Mouse (Mus musculus) embryo, embryonic 10.5 days (tissue): ENCODE data around the gene Zfp738.
"Not testable (repeated sequence)": the region's sequence is repeated elsewhere in the genome, so short reads cannot be mapped to it uniquely, and the experiment has no call there.

ENCODE experiments used
- DNase-seq: peaks from one replicate; pipeline ENCODE4 v3.0.0-alpha.2; 2015; ENCODE audit warnings: low spot score

Gene Zfp738

GRCm38 (mm10) chr13:67686971-67687370 lies at the start of gene Zfp738:
TSS of gene Zfp738 (minus strand) at chr13:67687071.
- DNase-seq = no peak

DNA sequence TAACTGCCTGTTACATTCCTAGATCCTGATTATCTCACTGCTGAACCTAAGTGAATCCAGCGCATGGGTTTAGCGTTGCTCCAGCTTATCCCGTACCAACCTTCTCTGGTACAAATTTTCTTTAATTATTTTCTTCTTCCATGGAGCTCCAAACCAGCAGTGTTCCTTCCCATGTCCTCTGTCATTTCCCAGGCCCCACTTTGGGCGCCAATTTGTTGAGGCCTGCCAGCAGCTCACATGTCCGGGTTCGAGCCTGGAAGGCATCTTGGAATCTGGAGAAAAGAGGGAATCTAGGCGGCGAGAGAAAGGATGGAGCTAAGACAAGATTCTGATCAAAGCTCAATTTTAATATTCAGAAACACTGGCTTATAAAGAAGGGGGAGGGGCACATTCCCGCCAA lies 47.5 kb upstream of the Zfp738 start:
- not testable (repeated sequence) for DNase-seq

DNA sequence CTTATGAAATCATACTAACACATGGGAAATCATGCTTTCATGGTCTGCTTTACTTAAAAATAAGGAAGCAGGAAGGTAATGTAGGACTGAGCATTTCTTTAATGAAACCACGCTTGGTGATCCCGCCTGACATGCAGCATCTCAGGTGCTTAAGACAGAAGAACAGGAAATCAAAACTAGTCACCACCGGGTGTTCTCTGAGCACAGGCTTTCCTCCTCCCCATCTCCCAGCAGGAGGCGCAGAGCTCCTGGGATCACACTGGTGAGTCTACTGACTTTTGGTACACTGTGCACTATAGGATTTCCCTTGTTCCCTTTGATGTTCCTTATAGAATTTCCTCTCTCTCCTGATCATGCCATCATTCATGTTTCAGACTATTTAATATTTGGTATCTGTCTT lies 42.6 kb upstream of the Zfp738 start:
- peak; percentile 49 for DNase-seq

GRCm38 (mm10) chr13:67728641-67729318 lies 41.9 kb upstream of the Zfp738 start, which contains the start of gene Zfp65:
TSS of gene Zfp65 (minus strand) at chr13:67729173.
- DNase-seq = peak; percentile 82

DNA sequence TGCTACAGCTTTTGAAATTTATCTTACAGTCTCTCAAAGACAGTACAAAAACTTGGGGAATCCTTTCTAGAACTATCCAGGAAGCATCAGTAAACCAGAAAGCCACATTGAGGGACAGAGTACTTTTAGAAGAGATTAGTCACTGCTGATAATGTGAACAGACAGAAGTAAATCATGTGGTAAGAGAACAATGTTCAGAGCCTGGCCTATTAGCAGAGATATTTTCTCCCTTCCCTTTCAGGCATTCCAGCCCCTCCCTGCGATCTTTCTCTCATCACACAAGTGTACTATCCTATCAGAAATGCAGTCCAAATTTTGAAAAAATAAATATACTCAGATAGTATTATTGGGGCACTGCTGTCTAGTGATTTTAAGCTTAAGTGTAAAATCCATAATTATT lies 41.2 kb upstream of the Zfp738 start:
- DNase-seq = no peak

- not testable (repeated sequence) for DNase-seq
These were observed 38.5 kb upstream of the Zfp738 start for GRCm38 (mm10) chr13:67725331-67725730.

GRCm38 (mm10) chr13:67723848-67724479 lies 37.1 kb upstream of the Zfp738 start:
- peak; percentile 95 for DNase-seq

GRCm38 (mm10) chr13:67683841-67684240 lies 3.0 kb downstream of the Zfp738 start:
- not testable (repeated sequence) for DNase-seq

DNA sequence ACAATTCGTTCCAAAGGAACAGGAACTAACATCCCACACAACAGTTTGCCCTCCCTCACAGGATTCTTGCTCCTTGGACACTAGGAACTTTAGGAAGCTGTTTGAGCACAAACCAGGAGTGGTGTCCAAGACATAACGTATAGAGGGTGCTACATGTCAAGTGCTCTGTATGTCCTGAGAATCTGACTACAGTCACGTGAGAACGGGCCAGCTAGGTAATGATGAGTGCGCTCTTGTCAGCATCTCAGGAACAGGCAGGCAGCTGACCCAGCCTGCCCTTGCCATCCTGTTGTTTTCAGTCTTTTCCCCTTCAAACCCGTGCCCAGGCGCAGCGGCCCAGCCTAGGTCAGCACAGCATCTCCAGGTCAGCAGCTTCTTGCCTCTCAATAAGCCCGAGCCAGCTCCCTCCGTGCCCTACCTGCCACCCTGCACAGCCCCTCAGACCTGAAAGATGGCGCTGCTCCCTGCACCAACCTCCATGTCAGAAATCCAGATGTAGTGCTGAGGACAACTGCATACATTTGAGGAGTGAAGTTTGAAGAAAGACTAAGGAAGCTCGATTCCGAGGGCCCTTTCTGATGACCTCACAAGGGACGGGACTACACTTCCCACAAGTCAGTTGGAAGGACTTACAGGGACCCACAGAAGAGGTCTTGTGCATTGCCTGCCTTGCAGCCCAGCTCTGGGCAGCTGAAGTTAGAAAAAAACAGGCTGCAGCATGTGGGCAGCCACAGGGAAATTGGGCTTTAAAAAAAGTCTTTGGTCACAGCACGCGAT lies 3.7 kb downstream of the Zfp738 start:
- peak; percentile 91 for DNase-seq

GRCm38 (mm10) chr13:67674902-67675301 lies 12.0 kb downstream of the Zfp738 start:
- DNase-seq = no peak

DNA sequence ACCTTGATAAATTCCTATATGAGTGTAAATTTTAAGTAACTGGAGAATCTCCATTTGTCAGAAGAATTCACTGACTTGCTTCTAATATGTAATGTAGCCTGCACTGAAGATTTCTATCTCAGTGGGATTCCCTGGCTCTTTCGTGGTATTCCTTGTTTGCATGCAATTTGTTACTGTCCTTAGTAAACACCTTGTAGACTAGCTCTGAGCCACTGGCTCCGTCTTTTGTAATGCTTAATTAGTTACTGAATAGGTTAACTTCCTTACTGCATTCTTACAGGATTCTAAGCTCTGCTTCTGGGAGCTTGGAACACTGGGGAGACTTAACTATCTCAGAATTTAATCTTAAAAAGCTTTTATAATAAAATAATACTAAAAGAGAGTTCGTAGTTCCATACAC lies 34.4 kb downstream of the Zfp738 start:
- no peak for DNase-seq

DNA sequence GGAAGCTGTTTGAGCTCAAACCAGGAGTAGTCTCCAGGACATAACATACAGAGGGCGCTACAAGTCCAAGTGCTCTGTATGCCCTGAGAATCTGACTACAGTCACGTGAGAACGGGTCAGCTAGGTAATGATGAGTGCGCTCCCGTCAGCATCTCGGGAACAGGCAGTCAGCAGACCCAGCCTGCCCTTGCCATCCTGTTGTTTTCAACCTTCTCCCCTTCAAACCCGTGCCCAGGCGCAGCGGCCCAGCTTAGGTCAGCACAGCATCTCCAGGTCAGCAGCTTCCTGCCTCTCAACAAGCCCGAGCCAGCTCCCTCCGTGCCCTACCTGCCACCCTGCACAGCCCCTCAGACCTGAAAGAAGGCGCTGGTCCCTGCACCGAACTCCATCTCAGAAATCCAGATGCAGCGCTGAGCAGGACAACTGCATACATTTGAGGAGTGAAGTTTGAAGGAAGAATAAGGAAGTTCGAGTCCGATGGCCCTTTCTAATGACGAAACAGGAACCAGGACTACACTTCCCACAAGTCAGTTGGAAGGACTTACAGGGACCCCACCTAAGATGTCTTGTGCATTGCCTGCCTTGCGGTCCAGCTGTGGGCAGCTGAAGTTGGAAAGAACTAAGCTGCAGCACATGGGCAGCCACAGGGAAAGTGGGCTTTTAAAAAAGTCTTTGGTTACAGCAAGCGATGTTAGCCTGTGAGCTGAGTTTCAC lies 49.4 kb downstream of the Zfp738 start, which contains the start of the genes Gm49345 and Zfp729a:
Gm49345 (minus strand) TSS at position 476 of the 714 bp plus-strand sequence.
Zfp729a (minus strand) TSS at position 498 of the 714 bp plus-strand sequence.
- DNase-seq = peak; percentile 94

GRCm38 (mm10) chr13:67610108-67610507 lies 76.8 kb downstream of the Zfp738 start:
- DNase-seq = peak; percentile 2

GRCm38 (mm10) chr13:67609066-67609876 lies 77.6 kb downstream of the Zfp738 start, which contains the start of gene Zfp729b:
TSS of gene Zfp729b (minus strand) at chr13:67609707.
- DNase-seq = peak; percentile 93
